Mouse (Mus musculus) thymus, adult 2 months (tissue): ENCODE results near the gene Pla2g7. TPM values are rescaled to one million over a fixed set of nuclear protein-coding genes. Genes with fewer than 3 reads are reported as not detected.

Experiments used
- DNase-seq: peaks from one replicate; pipeline ENCODE4 v3.0.0; 2021
- H3K27ac ChIP-seq: fragments of 200-500 bp; 2 replicates; pipeline ENCODE4 v1.5.1; 2012; ENCODE audit warnings: low read length, control low read depth; ENCODE audit not compliant: control insufficient read depth, insufficient read depth
- H3K27me3 ChIP-seq: fragments of 200-500 bp; 2 replicates; pipeline ENCODE4 v1.6.1; 2012; ENCODE audit warnings: mild to moderate bottlenecking, low read length, moderate library complexity, mixed read lengths; ENCODE audit not compliant: control insufficient read depth, insufficient read depth
- H3K36me3 ChIP-seq: fragments of 200-500 bp; 2 replicates; pipeline ENCODE4 v1.6.1; 2012; ENCODE audit warnings: mild to moderate bottlenecking, low read length, moderate library complexity; ENCODE audit not compliant: control insufficient read depth, insufficient read depth
- H3K4me1 ChIP-seq: fragments of 200-500 bp; replicated peaks from 2 replicates; pipeline ENCODE4 v1.6.1; 2012; ENCODE audit warnings: low read length; ENCODE audit not compliant: control insufficient read depth, insufficient read depth
- H3K4me3 ChIP-seq: fragments of 200-500 bp; 2 replicates; pipeline ENCODE4 v1.5.1; 2012; ENCODE audit warnings: mild to moderate bottlenecking, low read length, control low read depth, moderate library complexity; ENCODE audit not compliant: control insufficient read depth, insufficient read depth
- CTCF ChIP-seq: fragments of 200-500 bp; IDR thresholded peaks from 2 replicates; pipeline ENCODE4 v1.5.1; 2012; ENCODE audit warnings: mild to moderate bottlenecking, control low read depth, low read length, moderate library complexity, borderline replicate concordance; ENCODE audit not compliant: control insufficient read depth, poor library complexity, insufficient read depth; ENCODE audit errors: extremely low read depth
- POLR2A ChIP-seq: fragments of 200-500 bp; IDR thresholded peaks from 2 replicates; pipeline ENCODE4 v1.6.1; 2012; ENCODE audit warnings: mild to moderate bottlenecking, low read length, control low read depth, moderate library complexity; ENCODE audit not compliant: control insufficient read depth, poor library complexity, insufficient read depth; ENCODE audit errors: extremely low read depth
- WGBS: fragments of 180-500 bp; shearing (Covaris S2); methylation state at CpG from one replicate; pipeline ENCODE4 v1.1.7; 2018; 5-methylcytosine and 5-hydroxymethylcytosine counted together
- polyA plus RNA-seq: library from polyadenylated mRNA; depleted of rRNA; stranded (reverse); fragments of >200 nt; gene quantifications from 2 replicates; pipeline ENCODE4 v1.2.3, GENCODE M21; 2012

Gene Pla2g7
- polyA plus RNA-seq, 1 experiment = 9.0 TPM

DNA sequence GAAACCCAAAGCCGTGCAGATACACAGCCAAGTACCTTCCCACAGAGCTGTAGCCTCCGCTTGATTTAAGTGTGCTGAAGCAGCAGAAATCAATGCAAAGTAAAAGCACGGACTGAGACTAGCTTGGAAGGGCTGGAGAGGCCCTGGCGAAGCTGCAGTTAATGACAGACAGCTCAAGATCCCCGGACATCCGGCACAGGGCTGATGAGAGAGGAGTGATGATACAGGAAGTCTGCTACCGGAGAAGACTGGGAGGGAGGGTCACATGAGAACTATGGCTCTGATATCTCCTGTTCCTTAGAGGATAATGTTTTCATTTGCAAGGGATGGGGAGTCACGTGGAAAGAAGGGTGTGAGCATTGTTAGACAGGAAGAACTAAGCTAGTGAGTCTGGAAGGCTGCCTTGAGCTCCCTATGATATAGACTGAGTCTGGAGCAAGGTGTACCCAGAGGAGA lies 13.1 kb downstream of the Pla2g7 start:
- no peak overlapping the region for H3K27ac ChIP-seq

DNA sequence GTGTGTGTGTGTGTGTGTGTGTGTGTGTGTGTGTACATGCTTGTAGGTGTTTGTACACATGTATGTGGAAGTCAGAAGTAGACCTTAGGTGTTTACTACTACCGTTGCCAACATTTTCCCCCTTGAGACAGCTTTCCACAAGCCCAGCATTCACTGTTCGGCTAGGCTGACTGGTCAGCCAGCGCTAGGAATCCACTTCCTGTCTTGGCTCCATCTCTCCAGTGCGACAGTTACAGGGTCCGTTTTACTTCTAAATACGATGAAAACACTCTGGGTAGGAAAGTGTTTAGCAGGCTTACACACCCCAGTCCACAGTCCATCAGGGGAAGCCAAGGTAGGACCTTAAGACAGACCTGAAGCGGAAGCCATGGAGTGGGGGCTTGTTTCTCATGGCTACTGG lies 16.9 kb downstream of the Pla2g7 start:
- Histone ChIP-seq H3K36me3 (no peaks in the 10 kb centered on the region), H3K27me3 (no peaks in the 10 kb centered on the region), H3K4me1 (no peaks in the 10 kb centered on the region), H3K27ac (no peak overlapping the region), H3K4me3 (no peak overlapping the region)
- DNase-seq = no peak
- WGBS = 85% methylated on average over 7 of the region's 7 CpGs
- no peak for TF ChIP-seq CTCF
- TF ChIP-seq POLR2A = no peak

More for the DNA sequence above, 13.1 kb downstream of the Pla2g7 start:
- no peak for DNase-seq
- Histone ChIP-seq H3K36me3 (no peaks in the 10 kb centered on the region), H3K4me3 (no peak overlapping the region), H3K27me3 (no peaks in the 10 kb centered on the region), H3K4me1 (no peaks in the 10 kb centered on the region)
- 76% methylated on average over 8 of the region's 8 CpGs for whole genome bisulfite sequencing
- no peak for TF ChIP-seq CTCF
- TF ChIP-seq POLR2A = no peak

DNA sequence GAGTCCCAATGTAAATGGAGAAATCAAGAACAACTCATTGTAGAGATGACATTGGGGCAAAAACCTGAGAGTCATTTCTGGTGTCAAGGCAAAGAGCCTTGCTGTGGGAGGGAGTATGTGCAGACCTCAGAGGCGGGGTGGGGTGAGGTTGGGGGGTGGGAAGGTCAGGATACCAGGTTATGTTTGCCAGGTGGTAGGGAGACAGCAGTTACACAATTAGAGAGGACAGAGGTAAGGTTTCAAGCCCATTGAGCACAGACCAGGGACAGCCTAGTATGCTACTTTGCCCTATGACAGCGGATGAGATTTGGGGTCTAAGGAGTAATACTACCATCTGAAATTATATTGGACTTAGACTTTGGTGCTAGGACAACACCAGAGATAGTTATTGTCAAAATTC lies 19.4 kb downstream of the Pla2g7 start:
- Histone ChIP-seq H3K4me3 (no peak overlapping the region), H3K36me3 (no peaks in the 10 kb centered on the region), H3K27ac (no peak overlapping the region), H3K4me1 (no peaks in the 10 kb centered on the region), H3K27me3 (no peaks in the 10 kb centered on the region)
- no peak for DNase-seq
- TF ChIP-seq CTCF (no peak), POLR2A (no peak)
- 92% methylated on average over 2 of the region's 2 CpGs for WGBS

DNA sequence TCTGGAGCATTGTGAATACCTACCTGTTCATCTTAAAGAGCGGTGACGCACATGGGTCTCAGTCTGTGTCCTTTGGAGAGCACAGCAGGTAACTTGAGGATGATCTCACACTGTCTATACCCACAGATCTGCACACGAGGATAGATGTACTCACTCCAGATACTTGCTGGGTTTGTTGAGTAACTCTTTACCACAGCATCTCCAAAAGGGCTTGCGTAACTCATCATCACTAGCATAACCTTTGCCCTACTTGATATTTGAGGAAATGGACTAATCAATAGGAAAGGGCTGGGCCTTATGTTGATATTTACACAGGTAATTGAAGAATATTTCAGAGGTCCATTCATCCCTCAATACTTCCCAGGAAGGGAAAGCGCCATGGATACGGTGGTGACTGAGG lies 21.9 kb downstream of the Pla2g7 start:
- H3K4me1 ChIP-seq = no peaks in the 10 kb centered on the region
- H3K36me3 ChIP-seq = no peaks in the 10 kb centered on the region
- H3K27ac ChIP-seq = no peak overlapping the region
- no peak for DNase-seq
- 95% methylated on average over 6 of the region's 6 CpGs for WGBS
- no peaks in the 10 kb centered on the region for H3K27me3 ChIP-seq
- no peak for TF ChIP-seq CTCF
- no peak overlapping the region for H3K4me3 ChIP-seq

DNA sequence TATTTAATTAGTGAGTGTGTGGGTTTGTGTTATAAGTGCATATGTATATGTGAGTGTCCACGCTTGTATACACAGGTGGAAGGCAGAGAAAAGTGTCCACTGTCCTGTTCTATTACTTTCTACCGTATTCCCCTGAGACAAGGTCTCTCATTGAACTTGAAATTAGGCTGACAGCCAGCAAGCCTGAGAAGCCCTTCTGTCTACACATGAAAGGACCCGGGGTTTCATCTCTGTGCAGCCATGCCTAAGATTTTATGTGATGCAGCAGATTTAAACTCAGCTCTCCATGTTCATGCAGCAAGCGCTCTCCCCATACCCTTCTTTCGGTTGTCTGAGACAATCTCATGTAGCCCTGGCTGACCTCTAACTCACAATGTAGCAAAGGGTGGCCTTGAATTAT lies 22.6 kb downstream of the Pla2g7 start:
- DNase-seq = no peak
- Histone ChIP-seq H3K27me3 (no peaks in the 10 kb centered on the region), H3K36me3 (no peaks in the 10 kb centered on the region), H3K4me3 (no peak overlapping the region), H3K27ac (no peak overlapping the region), H3K4me1 (no peaks in the 10 kb centered on the region)
- TF ChIP-seq CTCF = no peak
- TF ChIP-seq POLR2A = no peak
- WGBS = 93% methylated on average over 5 of the region's 5 CpGs

DNA sequence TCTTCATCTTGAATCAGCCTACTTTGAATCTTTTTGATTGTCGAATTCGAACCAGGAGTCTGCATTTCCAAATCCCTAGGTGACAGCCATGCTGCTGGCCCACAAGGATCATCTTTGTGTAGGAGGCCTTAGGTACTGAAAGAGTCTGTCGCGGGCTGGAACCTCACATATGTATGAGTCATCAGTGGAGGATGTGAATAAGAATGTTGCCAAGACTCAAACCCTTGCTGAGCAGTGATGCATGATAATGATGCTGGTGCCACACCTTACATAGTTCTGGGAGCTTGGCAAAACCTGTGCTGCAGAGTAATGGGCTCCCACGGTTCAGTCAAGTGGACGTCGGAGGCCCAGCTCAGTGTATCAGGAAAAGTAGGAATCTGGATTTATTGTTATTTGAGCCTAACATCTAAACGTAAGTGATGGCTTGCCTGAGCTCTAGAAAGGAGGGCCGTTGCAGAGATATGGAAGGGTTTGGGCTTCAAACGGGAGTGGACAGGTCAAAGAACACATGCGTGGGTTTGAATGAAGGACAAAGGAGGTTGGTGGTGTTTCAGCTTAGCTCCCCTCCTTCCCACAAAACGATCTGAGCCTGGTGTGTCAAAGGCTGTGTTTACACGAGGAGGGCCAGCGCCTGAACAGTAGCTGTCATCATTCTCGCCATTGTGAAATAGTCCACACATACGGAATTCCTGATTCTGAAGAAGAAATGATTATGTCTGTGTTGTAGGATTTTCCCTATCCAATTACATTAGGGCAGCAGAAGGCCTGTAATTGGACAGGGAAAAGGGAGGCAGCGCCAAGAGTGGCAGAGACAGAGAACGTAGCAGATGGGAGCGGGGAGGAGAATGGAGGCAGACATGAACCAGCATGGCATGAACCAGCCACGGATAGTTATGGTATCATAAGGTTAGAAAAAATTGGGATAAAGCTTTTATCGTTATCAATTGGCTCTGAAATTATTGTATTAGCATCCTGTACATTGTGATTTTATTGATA lies 24.7 kb downstream of the Pla2g7 start:
- no peak for DNase-seq
- Histone ChIP-seq H3K27ac (no peak overlapping the region), H3K36me3 (no peaks in the 10 kb centered on the region), H3K4me3 (no peak overlapping the region), H3K27me3 (no peaks in the 10 kb centered on the region), H3K4me1 (no peaks in the 10 kb centered on the region)
- TF ChIP-seq CTCF = no peak
- no peak for TF ChIP-seq POLR2A
- WGBS = 95% methylated on average over 21 of the region's 21 CpGs
